Mouse (Mus musculus): Measurements from ENCODE around the gene Ethe1. TPM values are rescaled to one million over a fixed set of nuclear protein-coding genes. Genes with fewer than 3 reads are reported as not detected.

Ethe1 gene
- polyA plus RNA-seq, 1 experiment from 2014 or later: 23.9 TPM

GRCm38 (mm10) chr7:24566206-24566605, 21.1 kb upstream of the Ethe1 start:
- Histone ChIP-seq H3K4me1 (ENCODE audit: control insufficient read depth, insufficient read depth, low read length) (no peaks in the 10 kb centered on the region), H3K36me3 (ENCODE audit: control insufficient read depth, insufficient read depth, low read length) (peaks cover 22% of the 10 kb centered on the region), H3K9me3 (replicated peaks; ENCODE audit: control insufficient read depth, low read length) (no peaks in the 10 kb centered on the region), H3K4me3 (ENCODE audit: low read depth, low read length) (no peak overlapping the region), H3K27ac (ENCODE audit: low read depth, low read length) (no peak overlapping the region), H3K4me2 (no peak overlapping the region), H3K27me3 (ENCODE audit: control insufficient read depth, insufficient read depth, low read length) (no peaks in the 10 kb centered on the region), H3K9ac (ENCODE audit: low read depth, low read length) (no peak overlapping the region)
- ATAC-seq (replicated peaks; ENCODE audit: insufficient number of reproducible peaks, low FRiP score, low TSS enrichment): no peak
- WGBS (ENCODE audit: insufficient replicate concordance): 87% methylated on average over 9 of the region's 9 CpGs

GRCm38 (mm10) chr7:24568512-24568911, 18.8 kb upstream of the Ethe1 start:
- ATAC-seq (replicated peaks; ENCODE audit: insufficient number of reproducible peaks, low FRiP score, low TSS enrichment): no peak
- peaks cover 25% of the 10 kb centered on the region for H3K36me3 ChIP-seq (ENCODE audit: control insufficient read depth, insufficient read depth, low read length)

GRCm38 (mm10) chr7:24571071-24571470, 16.3 kb upstream of the Ethe1 start:
- 85% methylated on average over 4 of the region's 4 CpGs for WGBS (ENCODE audit: insufficient replicate concordance)

More at GRCm38 (mm10) chr7:24568512-24568911, 18.8 kb upstream of the Ethe1 start:
- H3K27me3 ChIP-seq (ENCODE audit: control insufficient read depth, insufficient read depth, low read length): no peaks in the 10 kb centered on the region
- no peaks in the 10 kb centered on the region for H3K4me1 ChIP-seq (ENCODE audit: control insufficient read depth, insufficient read depth, low read length)
- H3K4me3 ChIP-seq (ENCODE audit: low read depth, low read length): no peak overlapping the region
- H3K4me2 ChIP-seq: no peak overlapping the region
- H3K27ac ChIP-seq (ENCODE audit: low read depth, low read length): no peak overlapping the region
- WGBS (ENCODE audit: insufficient replicate concordance): 82% methylated on average over 4 of the region's 4 CpGs
- no peak overlapping the region for H3K9ac ChIP-seq (ENCODE audit: low read depth, low read length)
- no peaks in the 10 kb centered on the region for H3K9me3 ChIP-seq (replicated peaks; ENCODE audit: control insufficient read depth, low read length)

GRCm38 (mm10) chr7:24572455-24572854, 14.9 kb upstream of the Ethe1 start:
- Histone ChIP-seq H3K27ac (ENCODE audit: low read depth, low read length) (no peak overlapping the region), H3K27me3 (ENCODE audit: control insufficient read depth, insufficient read depth, low read length) (no peaks in the 10 kb centered on the region), H3K9me3 (replicated peaks; ENCODE audit: control insufficient read depth, low read length) (no peaks in the 10 kb centered on the region), H3K4me2 (no peak overlapping the region), H3K36me3 (ENCODE audit: control insufficient read depth, insufficient read depth, low read length) (peaks cover 22% of the 10 kb centered on the region), H3K4me3 (ENCODE audit: low read depth, low read length) (no peak overlapping the region), H3K9ac (ENCODE audit: low read depth, low read length) (no peak overlapping the region), H3K4me1 (ENCODE audit: control insufficient read depth, insufficient read depth, low read length) (no peaks in the 10 kb centered on the region)
- 59% methylated on average over 5 of the region's 5 CpGs for WGBS (ENCODE audit: insufficient replicate concordance)
- ATAC-seq (replicated peaks; ENCODE audit: insufficient number of reproducible peaks, low FRiP score, low TSS enrichment): no peak

More at GRCm38 (mm10) chr7:24571071-24571470, 16.3 kb upstream of the Ethe1 start:
- no peak overlapping the region for H3K4me3 ChIP-seq (ENCODE audit: low read depth, low read length)
- H3K4me2 ChIP-seq: no peak overlapping the region
- H3K9ac ChIP-seq (ENCODE audit: low read depth, low read length): no peak overlapping the region
- ATAC-seq (replicated peaks; ENCODE audit: insufficient number of reproducible peaks, low FRiP score, low TSS enrichment): no peak
- H3K27me3 ChIP-seq (ENCODE audit: control insufficient read depth, insufficient read depth, low read length): no peaks in the 10 kb centered on the region
- H3K9me3 ChIP-seq (replicated peaks; ENCODE audit: control insufficient read depth, low read length): no peaks in the 10 kb centered on the region
- H3K36me3 ChIP-seq (ENCODE audit: control insufficient read depth, insufficient read depth, low read length): peaks cover 22% of the 10 kb centered on the region
- H3K27ac ChIP-seq (ENCODE audit: low read depth, low read length): no peak overlapping the region
- no peaks in the 10 kb centered on the region for H3K4me1 ChIP-seq (ENCODE audit: control insufficient read depth, insufficient read depth, low read length)

- no peak for ATAC-seq (replicated peaks; ENCODE audit: insufficient number of reproducible peaks, low FRiP score, low TSS enrichment)
- 61% methylated on average over 12 of the region's 12 CpGs for WGBS (ENCODE audit: insufficient replicate concordance)
- H3K27ac ChIP-seq (ENCODE audit: low read depth, low read length): no peak overlapping the region
- no peak overlapping the region for H3K4me3 ChIP-seq (ENCODE audit: low read depth, low read length)
- H3K4me2 ChIP-seq: no peak overlapping the region
- H3K27me3 ChIP-seq (ENCODE audit: control insufficient read depth, insufficient read depth, low read length): no peaks in the 10 kb centered on the region
- H3K36me3 ChIP-seq (ENCODE audit: control insufficient read depth, insufficient read depth, low read length): peaks cover 16% of the 10 kb centered on the region; the same call in 1 of the 2 replicates
- no peak overlapping the region for H3K9ac ChIP-seq (ENCODE audit: low read depth, low read length)
- no peaks in the 10 kb centered on the region for H3K9me3 ChIP-seq (replicated peaks; ENCODE audit: control insufficient read depth, low read length)
- no peaks in the 10 kb centered on the region for H3K4me1 ChIP-seq (ENCODE audit: control insufficient read depth, insufficient read depth, low read length)
These were observed 13.0 kb upstream of the Ethe1 start for GRCm38 (mm10) chr7:24574224-24574796.

GRCm38 (mm10) chr7:24577811-24578210, 9.5 kb upstream of the Ethe1 start:
- Histone ChIP-seq H3K9me3 (replicated peaks; ENCODE audit: control insufficient read depth, low read length) (no peaks in the 10 kb centered on the region), H3K4me2 (no peak overlapping the region), H3K27ac (ENCODE audit: low read depth, low read length) (no peak overlapping the region), H3K36me3 (ENCODE audit: control insufficient read depth, insufficient read depth, low read length) (peaks cover under 1% of the 10 kb centered on the region; the same call in 1 of the 2 replicates), H3K4me3 (ENCODE audit: low read depth, low read length) (no peak overlapping the region), H3K27me3 (ENCODE audit: control insufficient read depth, insufficient read depth, low read length) (no peaks in the 10 kb centered on the region), H3K4me1 (ENCODE audit: control insufficient read depth, insufficient read depth, low read length) (no peaks in the 10 kb centered on the region), H3K9ac (ENCODE audit: low read depth, low read length) (no peak overlapping the region)
- 88% methylated on average over 10 of the region's 10 CpGs for WGBS (ENCODE audit: insufficient replicate concordance)
- no peak for ATAC-seq (replicated peaks; ENCODE audit: insufficient number of reproducible peaks, low FRiP score, low TSS enrichment)

- Histone ChIP-seq H3K4me1 (ENCODE audit: control insufficient read depth, insufficient read depth, low read length) (0 out of 2 replicates have a peak, but pooled peaks cover 4% of the 10 kb centered on the region), H3K27ac (ENCODE audit: low read depth, low read length) (no peak overlapping the region), H3K9me3 (replicated peaks; ENCODE audit: control insufficient read depth, low read length) (no peaks in the 10 kb centered on the region), H3K36me3 (ENCODE audit: control insufficient read depth, insufficient read depth, low read length) (no peaks in the 10 kb centered on the region), H3K9ac (ENCODE audit: low read depth, low read length) (no peak overlapping the region), H3K4me2 (no peak overlapping the region), H3K27me3 (ENCODE audit: control insufficient read depth, insufficient read depth, low read length) (peaks cover 39% of the 10 kb centered on the region), H3K4me3 (ENCODE audit: low read depth, low read length) (no peak overlapping the region)
- no peak for ATAC-seq (replicated peaks; ENCODE audit: insufficient number of reproducible peaks, low FRiP score, low TSS enrichment)
- WGBS (ENCODE audit: insufficient replicate concordance): 78% methylated on average over 6 of the region's 6 CpGs
These were observed 2.5 kb upstream of the Ethe1 start for GRCm38 (mm10) chr7:24584876-24585275.

- Histone ChIP-seq H3K9me3 (replicated peaks; ENCODE audit: control insufficient read depth, low read length) (no peaks in the 10 kb centered on the region), H3K27me3 (ENCODE audit: control insufficient read depth, insufficient read depth, low read length) (peaks cover 39% of the 10 kb centered on the region), H3K27ac (ENCODE audit: low read depth, low read length) (no peak overlapping the region), H3K4me1 (ENCODE audit: control insufficient read depth, insufficient read depth, low read length) (0 out of 2 replicates have a peak, but pooled peaks cover 4% of the 10 kb centered on the region), H3K4me2 (no peak overlapping the region), H3K9ac (ENCODE audit: low read depth, low read length) (no peak overlapping the region), H3K4me3 (ENCODE audit: low read depth, low read length) (no peak overlapping the region), H3K36me3 (ENCODE audit: control insufficient read depth, insufficient read depth, low read length) (no peaks in the 10 kb centered on the region)
- no peak for ATAC-seq (replicated peaks; ENCODE audit: insufficient number of reproducible peaks, low FRiP score, low TSS enrichment)
- WGBS (ENCODE audit: insufficient replicate concordance): 25% methylated on average over 16 of the region's 16 CpGs
These were observed 1.3 kb upstream of the Ethe1 start for GRCm38 (mm10) chr7:24585995-24586394.

GRCm38 (mm10) chr7:24586828-24587227, 515 bp upstream of the Ethe1 start:
- no peak overlapping the region for H3K27ac ChIP-seq (ENCODE audit: low read depth, low read length)
- peak overlapping the region; percentile 62; the same call in 1 of the 2 replicates for H3K9ac ChIP-seq (ENCODE audit: low read depth, low read length)
- H3K36me3 ChIP-seq (ENCODE audit: control insufficient read depth, insufficient read depth, low read length): no peaks in the 10 kb centered on the region
- H3K4me3 ChIP-seq (ENCODE audit: low read depth, low read length): peak overlapping the region; percentile 48
- 0 out of 2 replicates have a peak, but pooled peaks cover 4% of the 10 kb centered on the region for H3K4me1 ChIP-seq (ENCODE audit: control insufficient read depth, insufficient read depth, low read length)
- H3K9me3 ChIP-seq (replicated peaks; ENCODE audit: control insufficient read depth, low read length): no peaks in the 10 kb centered on the region
- peaks cover 39% of the 10 kb centered on the region for H3K27me3 ChIP-seq (ENCODE audit: control insufficient read depth, insufficient read depth, low read length)
- 0 out of 2 replicates have a peak, but pooled peaks have one; percentile 50 for ATAC-seq (replicated peaks; ENCODE audit: insufficient number of reproducible peaks, low FRiP score, low TSS enrichment)
- peak overlapping the region; percentile 73 for H3K4me2 ChIP-seq
- 8% methylated on average over 8 of the region's 8 CpGs for WGBS (ENCODE audit: insufficient replicate concordance)

All from heart, embryonic 11.5 days (tissue).